Mouse (Mus musculus) T-helper 2 cell (primary cell): ENCODE measurements around the gene Rps29.

Source experiments
- in situ Hi-C: fragments of 300-600 bp; cut with MboI, MseI; formaldehyde crosslinking; loops from one replicate; pipeline ENCODE4 v1.15.1; 2025; ENCODE audit warnings: high pct_unique_total_duplicates

Rps29 gene

DNA sequence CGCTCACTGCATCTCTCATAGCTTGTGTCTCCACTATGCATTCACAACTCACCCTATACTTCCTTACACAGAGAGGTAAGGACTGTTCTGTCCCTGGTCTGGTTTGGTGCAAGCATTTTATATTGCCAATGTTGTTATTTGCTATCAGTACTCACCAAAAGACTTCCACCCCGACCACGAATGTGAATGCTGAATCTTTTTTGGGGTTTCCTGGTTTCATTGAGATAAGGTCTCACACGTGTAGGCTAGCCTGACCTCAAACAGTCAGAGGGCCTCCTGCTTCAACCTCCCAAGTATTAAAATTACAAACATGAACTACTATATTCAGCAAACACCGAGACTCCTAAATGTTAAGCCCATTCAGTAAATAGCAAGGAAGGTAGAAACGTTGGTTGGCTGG is 27.7 kb downstream of the Rps29 start:
- in situ Hi-C loops: no loop called here

DNA sequence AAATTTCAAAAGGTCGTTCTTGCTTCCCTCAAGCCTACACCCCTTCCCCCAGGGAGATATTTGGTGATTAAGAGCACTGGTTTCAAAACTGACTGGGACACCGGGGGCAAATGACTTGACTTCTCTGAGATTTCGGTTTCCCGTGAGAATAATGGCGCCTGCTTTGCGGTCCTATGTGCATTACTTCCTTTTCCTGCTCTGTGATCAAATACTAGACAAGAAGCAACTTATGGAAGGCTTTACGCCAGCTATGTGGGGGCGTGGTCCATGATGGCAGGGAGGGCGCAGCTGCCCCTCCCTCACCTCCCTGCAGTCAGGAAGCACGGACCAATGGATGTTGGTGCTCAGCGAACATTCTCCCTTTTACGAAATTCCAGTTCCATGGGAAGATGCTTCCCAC is 28.5 kb downstream of the Rps29 start:
- in situ Hi-C loops: no loop called here

DNA sequence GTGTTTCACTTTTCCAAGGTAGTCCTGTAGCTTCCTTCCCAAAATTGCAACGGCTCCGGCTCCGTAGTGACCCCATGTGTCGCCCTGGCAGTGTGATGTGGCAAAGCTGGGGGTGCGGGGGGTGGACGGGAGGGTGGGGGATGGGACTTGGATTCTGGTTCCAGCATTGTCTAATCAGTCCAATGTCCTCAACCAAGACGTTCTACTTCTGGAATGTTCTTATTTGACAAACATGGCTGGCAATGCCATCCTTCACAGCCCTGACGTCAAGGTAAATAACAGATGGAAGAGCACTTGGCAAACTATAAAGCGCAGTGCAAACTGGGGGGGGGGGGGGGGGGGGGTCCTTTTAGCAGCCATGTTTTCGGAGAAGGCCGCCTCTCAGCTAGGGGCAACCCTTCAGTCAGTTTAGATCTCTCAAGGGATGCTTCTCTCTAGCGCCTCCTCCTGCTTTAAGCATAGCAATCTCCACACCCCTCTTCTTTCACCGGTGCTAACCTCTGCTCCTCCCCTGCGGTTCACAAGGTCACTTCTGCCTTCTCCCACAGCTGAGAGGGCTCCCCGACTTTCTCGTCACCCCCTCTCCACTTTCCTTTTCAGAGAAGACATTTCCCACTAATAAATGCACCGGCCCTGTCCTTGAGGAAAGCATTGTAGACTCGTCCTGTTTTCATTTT is 29.2 kb downstream of the Rps29 start:
- in situ Hi-C loops: no loop called here

DNA sequence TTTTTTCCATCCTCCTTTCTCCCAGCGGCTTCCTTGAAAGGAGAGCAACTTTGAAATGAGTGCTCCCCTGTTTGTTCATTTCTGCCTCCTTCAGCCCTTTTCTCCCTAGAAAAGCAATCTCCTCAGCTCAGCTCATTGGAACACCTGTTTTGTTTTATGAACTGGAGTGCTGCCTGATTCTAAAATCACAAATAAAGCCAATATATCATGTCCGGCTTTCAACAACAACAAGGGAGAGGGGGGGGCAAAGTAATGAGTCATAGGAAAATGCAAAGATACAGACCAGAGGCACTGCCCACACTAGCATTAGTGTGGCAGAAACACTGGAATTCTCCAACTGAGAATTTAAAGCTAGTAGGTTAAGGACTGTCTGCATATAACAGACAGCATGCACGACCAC is 31.4 kb downstream of the Rps29 start:
- in situ Hi-C loops: no loop called here

- in situ Hi-C loops: no loop called here
Observed at GRCm38 (mm10) chr12:69127170-69127569, 31.8 kb downstream of the Rps29 start.

DNA sequence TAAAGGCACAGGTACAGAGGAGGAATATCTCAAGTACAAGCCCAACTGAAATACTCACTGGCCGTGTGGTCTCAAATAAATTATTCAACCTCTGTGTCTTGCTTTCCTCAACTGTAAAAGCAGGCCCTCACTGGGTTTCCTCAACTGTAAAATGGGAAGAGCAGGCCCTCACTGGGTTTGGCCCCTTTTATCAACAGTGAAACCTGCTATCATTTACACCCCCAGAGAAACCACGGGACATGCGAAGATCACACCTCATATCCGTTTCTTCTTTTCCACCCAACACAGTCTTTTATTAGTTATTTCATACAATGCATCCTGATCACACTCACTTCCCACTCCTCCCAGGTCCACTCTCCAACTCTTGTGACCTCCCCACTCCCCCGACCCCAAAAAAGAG is 33.9 kb downstream of the Rps29 start:
- in situ Hi-C loops: no loop called here

DNA sequence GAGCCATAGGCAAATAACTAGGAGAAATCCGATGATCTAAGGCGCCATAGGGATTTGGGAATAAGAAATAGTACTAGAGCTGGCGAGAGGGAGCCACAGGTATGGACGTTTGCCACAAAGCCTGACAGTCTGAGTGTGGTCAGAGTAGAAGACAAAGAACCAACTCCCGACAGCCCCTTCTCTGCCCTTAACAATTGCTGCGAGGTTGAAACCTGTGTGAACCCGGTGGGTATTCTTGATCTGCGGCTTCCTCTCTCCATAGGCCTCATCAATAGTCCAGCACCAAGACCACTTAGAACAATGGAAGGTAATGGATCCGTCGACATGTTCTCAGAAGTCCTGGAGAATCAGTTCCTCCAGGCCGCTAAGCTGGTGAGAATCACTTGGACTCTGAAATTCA is 36.2 kb downstream of the Rps29 start:
- in situ Hi-C loops: no loop called here

DNA sequence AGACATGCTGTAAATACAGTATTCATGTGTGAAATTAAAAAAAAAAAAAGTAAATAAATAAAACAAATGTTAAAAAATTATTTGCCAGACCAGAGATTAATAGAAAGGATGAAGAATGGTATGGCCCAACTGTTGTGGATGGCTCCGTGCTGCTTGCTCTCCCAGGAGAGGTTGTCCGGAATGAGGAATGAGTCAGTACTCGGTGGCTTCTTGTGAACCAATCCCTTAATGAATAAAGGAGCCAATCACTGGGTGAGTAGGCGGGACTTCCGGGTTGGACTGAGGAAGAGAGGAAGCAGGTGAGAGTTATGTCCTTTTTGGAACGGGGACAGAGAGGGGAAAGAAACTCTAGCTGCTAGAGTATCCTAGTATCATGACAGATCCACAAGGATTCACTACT is 39.1 kb downstream of the Rps29 start:
- in situ Hi-C loops: no loop called here
